8 mouse cellular contexts compared by ENCODE assay signal in genomic region chr11:95750995-95751394, GRCm38 (mm10). TPM values are rescaled to one million over a fixed set of nuclear protein-coding genes. Genes with fewer than 3 reads are reported as not detected.
DNase-seq lines count a peak whose midpoint lies in the region.

No protein-coding gene starts in this region.

- intact Hi-C loops in gastrocnemius, postnatal 14 days (cut with DNase I; ENCODE audit: low total_unique reads): no loop called here

- DNase-seq in CD4-positive helper T cell, adult 2 months (ENCODE audit: low read depth, low spot score): peak; percentile 69
- peak; percentile 73 for DNase-seq in MN1 (ENCODE audit: low spot score)
- DNase-seq in cerebellum, adult 9-10 months: peak; percentile 87
- peak; percentile 72 for DNase-seq in gastrocnemius, postnatal 14 days
- peak; percentile 81 to 90 for DNase-seq in kidney, postnatal 36 days
- DNase-seq in lung, adult 18-20 months: peak; percentile 68 to 79
- peak; percentile 81 to 85 for DNase-seq in right cerebral cortex, adult 2 months (ENCODE audit: low spot score in 2 of 2)
- DNase-seq in urinary bladder, postnatal 14 days (ENCODE audit: low spot score): peak; percentile 85

RNA-seq across cellular contexts. Expression of gene B130006D01Rik, which starts 27.6 kb away (rescaled TPM):
- total RNA-seq in gastrocnemius, postnatal 14 days (2021): under 1 TPM; 0.24 to 0.25 TPM

RNA-seq across cellular contexts. Expression of gene Zfp652, which starts 38.5 kb away (rescaled TPM):
- 10 to 100 TPM; 42.0 to 43.1 TPM for total RNA-seq in gastrocnemius, postnatal 14 days (2021)

Comparison
In these comparisons a context has a peak if more than half of its experiments do, and no peak if none do; other contexts are left out.
1. Peak in every context shown above with its lines: DNase-seq.